Mouse (Mus musculus) c-Kit-positive CD71-positive TER-119-positive erythroid progenitor cells, embryonic 14.5 days (primary cell): ENCODE data around the gene Rnf7.
"Not testable (repeated sequence)": the region's sequence is repeated elsewhere in the genome, so short reads cannot be mapped to it uniquely, and the experiment has no call there.

ENCODE experiments used
- DNase-seq: peaks from one replicate; pipeline ENCODE4 v3.0.0-alpha.2; 2013; ENCODE audit warnings: low spot score

Rnf7 gene

DNA sequence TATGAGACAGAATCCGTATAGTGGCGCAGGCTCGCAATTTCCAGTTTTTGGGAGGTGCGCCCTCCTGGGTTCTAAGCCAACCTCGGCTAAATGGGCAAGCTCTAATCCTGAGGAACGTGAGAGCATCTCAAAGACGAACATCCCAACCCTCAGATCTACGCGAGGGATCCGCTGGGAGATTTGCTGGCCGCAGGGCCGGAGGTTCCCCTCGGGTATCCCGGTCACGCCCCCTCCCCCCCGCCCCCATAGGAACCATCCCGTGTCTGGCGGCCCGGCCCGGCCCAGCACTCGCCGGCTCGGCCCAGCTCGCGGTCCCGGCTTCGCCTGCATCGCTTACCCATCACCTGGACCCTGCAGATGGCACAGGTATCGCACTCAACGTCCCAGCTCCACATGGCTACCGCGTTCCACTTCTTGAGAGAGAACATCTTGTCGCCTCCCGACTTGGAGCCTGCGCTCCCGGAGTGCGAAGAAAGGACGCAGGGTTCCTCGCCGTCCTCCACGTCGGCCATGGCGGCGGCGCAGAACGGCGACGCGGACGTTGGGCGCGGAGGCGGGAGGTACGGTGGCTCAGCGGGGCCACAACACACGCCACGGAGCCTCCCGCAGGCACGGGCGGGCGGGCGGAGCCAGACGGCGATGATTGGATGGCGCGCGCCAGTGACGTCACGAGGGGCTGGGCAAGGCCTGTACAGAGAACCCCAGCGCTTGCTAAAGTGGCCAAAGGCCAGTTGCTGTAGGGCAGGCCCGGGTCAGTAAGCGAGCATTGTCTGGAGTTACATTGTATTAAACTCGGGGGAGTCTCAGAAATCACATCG lies at the start of gene Rnf7:
Gene Rnf7, minus strand, starts transcription at position 605 of the 818 bp plus-strand sequence.
- DNase-seq = peak; percentile 95

GRCm38 (mm10) chr9:96526011-96526410 lies 47.5 kb upstream of the Rnf7 start:
- no peak for DNase-seq

- no peak for DNase-seq
These were observed 46.6 kb upstream of the Rnf7 start, which contains the start of gene Gm28729 for GRCm38 (mm10) chr9:96524972-96525506. Gene Gm28729, minus strand, starts transcription at chr9:96525264.

DNA sequence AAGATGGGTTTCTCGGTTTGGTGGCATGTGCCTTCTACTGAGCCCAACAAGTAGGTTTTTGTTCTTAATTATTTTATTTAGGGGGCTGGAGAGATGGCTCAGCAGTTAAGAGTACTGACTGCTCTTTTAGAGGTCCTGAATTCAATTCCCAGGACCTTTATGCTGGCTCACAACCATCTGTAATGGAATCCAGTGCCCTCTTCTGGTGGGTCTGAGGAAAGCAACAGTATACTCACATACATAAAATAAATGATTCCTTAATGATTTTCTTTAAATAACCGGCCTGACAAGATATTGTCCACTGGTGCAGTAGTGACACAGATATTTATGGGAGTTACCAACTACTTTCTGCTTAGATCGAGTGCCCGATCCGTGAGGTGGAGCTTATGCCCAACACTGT lies 44.7 kb upstream of the Rnf7 start:
- no peak for DNase-seq

DNA sequence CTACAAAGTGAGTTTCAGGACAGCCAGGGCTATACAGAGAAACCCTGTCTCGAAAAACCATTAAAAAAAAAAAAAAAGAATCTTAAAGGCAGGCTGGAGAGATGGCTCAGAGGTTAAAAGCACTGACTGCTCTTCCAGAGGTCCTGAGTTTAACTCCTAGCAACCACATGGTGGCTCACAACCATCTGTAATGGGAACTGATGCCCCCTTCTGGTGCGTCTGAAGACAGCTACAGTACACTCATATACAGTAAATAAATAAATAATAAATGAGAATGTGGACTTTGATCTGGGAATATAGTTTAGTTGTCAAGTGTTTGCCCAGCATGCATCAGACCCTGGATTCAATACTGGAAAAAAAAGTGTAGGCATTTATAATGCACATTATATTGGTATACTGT lies 43.1 kb upstream of the Rnf7 start:
- DNase-seq = not testable (repeated sequence)

GRCm38 (mm10) chr9:96517429-96517828 lies 39.0 kb upstream of the Rnf7 start:
- no peak for DNase-seq

DNA sequence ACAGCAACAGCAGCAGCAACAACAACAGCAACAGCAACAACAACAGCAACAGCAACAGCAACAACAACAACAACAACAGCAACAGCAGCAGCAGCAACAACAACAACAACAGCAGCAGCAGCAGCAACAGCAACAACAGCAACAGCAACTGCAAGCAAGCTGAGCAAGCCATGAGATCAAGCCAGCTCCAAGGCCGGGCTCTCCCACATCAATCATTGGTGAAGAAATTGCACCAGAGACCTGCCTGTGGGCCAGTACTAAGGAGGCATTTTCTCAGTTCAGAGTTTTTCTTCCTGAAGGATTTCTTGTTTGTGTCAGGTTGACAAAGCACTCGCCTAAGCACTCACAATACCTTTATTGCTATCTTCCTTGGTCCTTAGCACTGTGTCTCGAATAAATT lies 38.3 kb upstream of the Rnf7 start:
- DNase-seq = no peak

DNA sequence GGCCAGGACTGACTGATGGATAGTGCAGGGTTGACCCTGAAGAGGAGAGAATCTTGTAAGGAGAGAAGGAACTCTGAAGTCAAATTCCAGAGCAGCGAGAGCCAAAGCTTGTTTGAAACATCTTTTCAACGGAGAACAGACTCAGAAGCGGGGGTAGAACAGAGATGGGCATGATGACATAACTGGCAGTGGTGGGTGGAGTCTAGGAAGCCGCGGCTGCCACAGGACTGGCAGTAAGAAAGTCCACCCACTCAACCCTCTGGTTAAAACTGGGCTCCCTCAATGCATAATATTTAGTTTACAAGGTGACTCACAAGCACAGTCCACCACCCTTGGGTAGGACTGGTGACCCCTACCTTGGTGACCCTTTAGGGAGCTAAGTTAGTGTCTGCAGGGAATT lies 37.3 kb upstream of the Rnf7 start:
- DNase-seq = no peak

GRCm38 (mm10) chr9:96514278-96514677 lies 35.8 kb upstream of the Rnf7 start:
- DNase-seq = peak; percentile 34

- DNase-seq = no peak
These were observed 27.6 kb upstream of the Rnf7 start for GRCm38 (mm10) chr9:96506011-96506498.

GRCm38 (mm10) chr9:96505156-96505555 lies 26.7 kb upstream of the Rnf7 start:
- no peak for DNase-seq

DNA sequence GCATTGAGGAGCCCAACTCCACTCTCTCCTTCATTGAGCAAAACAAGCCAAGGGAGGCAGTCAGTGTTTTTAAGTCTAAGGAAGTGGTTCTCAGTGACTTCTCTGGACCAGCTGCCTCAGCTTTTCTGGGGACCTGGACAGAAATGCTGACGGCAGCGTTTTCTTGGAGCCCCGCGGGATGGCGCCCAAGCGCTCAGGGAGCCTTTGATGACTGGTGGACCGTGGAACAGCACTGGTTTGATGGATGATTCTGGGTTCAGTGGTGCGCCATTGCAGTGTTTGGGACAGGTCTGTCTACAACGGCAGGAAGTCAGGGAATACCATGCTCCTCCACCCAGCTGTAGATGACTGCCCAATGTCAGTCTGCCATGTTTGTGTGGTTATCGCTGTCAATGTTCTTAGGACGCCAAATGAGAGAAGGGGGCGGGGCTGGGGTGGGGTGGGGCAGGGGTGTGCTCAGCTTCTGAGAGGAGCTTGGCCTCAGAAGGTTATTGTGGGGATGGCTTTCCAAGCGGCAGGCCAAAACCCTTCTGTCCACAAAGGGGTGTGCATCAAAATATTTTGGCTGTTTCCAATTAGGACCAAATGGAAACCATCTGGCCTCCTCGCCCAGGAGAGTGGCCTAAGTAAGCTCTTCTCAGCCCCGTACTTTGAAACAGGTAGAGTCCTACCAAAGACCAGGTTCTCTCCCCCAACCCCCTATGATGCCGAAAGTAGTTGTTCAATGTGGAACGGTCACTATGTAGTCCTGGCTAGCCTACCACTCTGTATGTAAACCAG lies 25.8 kb upstream of the Rnf7 start:
- no peak for DNase-seq

- DNase-seq = no peak
These were observed 24.6 kb upstream of the Rnf7 start for GRCm38 (mm10) chr9:96502856-96503610.

GRCm38 (mm10) chr9:96501217-96501616 lies 22.7 kb upstream of the Rnf7 start:
- DNase-seq = no peak

DNA sequence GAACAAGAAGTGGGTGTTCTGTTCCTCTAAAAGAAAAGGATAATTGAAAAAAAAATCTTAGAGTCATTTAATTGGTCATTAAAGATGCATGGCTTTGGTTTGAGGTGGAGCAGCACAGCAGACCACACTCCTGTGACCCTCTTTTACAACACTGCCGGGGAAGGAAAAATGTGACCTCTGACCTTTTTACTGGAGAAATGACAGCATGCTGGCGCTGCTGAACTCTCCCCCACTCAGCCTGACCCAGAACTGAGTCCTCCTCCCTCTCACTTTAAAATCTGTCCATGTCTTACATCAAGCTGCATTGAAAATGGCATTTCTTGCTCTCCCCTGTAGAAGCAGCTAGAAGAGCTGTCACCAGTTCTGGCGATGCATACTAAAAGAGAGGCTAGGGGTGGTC lies 14.7 kb upstream of the Rnf7 start:
- no peak for DNase-seq

DNA sequence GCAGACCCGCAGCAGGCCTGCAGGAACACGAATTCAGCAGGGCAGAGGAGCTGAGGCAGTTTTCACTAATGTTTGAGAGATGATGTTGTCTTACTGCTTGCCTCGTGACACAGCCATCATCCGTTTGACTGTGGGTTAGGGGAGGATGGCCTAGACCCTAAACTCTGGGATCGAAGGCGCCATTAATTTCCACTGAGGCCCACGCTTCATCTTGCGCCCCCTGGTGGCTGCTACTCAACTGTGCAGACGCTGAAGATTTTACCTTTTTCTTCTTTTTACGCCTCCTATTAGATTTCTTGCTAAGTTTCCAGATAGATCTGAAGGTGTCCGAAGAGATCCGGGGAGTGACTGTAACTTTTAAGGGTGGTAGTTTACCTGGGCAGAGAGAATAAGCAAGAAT lies 13.3 kb upstream of the Rnf7 start:
- peak; percentile 49 for DNase-seq

- not testable (repeated sequence) for DNase-seq
These were observed 9.4 kb upstream of the Rnf7 start for GRCm38 (mm10) chr9:96487869-96488268.

DNA sequence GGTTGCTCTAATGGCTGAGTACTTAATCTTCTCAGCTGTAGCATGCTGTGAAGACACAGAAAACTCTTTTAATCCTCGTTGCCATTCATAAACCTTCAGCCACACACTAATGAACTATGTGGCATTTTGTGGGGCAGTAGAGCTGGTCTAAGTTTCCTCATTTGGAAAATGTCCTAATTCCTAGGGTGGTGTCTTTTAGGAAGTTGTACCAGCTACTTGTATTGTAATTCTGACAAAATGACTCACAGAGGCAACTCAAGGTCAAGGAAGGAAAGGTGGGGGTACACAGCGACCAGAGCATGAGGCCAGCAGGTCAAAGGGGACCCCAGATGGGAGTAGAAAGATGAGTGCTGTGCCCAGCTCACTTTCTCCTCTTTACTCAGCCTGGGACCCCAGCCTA lies 5.2 kb upstream of the Rnf7 start:
- DNase-seq = no peak

- no peak for DNase-seq
These were observed 4.6 kb upstream of the Rnf7 start for GRCm38 (mm10) chr9:96483028-96483427.

DNA sequence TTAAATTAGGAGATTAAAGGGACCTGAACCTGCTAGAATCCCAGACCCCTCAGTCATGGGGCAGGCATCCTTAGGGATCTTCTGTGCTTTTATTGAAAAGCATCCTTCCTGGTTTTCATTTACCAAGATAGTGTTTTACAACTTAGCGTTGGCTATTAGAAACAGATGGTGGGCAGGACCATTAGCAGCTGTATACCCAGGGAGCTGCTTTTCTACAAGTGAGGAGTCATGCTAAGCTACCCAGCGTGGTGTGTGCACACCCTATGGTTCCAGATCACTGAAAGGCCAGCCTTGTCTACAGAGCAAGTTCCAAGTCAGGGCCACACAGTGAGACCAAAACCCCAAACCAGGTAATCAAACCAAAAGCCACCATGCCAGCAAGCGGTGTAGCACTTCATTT lies 6.1 kb downstream of the Rnf7 start:
- no peak for DNase-seq

- not testable (repeated sequence) for DNase-seq
These were observed 6.8 kb downstream of the Rnf7 start for GRCm38 (mm10) chr9:96471681-96472080.
